Mouse (Mus musculus): Measurements from ENCODE around the gene Apom.

The Apom gene

GRCm38 (mm10) chr17:35101161-35101560 is 30.7 kb downstream of the Apom start:
- peak; percentile 45 to 56 for DNase-seq (ENCODE audit: inconsistent age in 2 of 2, low spot score in 1 of 2)

GRCm38 (mm10) chr17:35100196-35100765 is 31.6 kb downstream of the Apom start:
- no peak for DNase-seq (ENCODE audit: inconsistent age in 2 of 2, low spot score in 1 of 2)

DNA sequence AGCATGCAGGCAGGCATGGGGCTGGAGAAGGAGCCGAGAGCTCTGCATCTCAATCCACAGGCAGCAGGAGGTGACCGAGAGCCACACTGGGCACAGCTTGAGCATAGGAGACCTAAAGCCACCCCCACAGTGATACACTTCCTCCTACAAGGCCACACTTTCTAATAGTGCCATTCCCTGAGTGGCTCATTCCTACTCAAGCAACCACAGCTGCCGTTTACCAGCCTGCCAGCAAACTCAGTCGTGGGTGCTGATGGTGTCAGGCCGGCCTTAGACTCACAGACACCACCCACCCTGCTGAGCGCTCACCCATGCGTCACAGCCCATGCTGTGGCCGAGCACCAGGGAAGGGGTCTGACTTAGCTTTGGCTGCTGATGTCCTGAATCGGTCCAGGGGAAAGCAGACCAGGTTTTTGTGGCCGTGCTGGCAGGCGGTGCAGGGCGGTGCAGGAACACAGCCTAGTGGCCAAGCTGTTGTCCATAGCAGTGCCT is 34.6 kb downstream of the Apom start:
- DNase-seq (ENCODE audit: inconsistent age in 2 of 2, low spot score in 1 of 2): no peak

GRCm38 (mm10) chr17:35096597-35096996 is 35.3 kb downstream of the Apom start:
- DNase-seq (ENCODE audit: inconsistent age in 2 of 2, low spot score in 1 of 2): no peak

DNA sequence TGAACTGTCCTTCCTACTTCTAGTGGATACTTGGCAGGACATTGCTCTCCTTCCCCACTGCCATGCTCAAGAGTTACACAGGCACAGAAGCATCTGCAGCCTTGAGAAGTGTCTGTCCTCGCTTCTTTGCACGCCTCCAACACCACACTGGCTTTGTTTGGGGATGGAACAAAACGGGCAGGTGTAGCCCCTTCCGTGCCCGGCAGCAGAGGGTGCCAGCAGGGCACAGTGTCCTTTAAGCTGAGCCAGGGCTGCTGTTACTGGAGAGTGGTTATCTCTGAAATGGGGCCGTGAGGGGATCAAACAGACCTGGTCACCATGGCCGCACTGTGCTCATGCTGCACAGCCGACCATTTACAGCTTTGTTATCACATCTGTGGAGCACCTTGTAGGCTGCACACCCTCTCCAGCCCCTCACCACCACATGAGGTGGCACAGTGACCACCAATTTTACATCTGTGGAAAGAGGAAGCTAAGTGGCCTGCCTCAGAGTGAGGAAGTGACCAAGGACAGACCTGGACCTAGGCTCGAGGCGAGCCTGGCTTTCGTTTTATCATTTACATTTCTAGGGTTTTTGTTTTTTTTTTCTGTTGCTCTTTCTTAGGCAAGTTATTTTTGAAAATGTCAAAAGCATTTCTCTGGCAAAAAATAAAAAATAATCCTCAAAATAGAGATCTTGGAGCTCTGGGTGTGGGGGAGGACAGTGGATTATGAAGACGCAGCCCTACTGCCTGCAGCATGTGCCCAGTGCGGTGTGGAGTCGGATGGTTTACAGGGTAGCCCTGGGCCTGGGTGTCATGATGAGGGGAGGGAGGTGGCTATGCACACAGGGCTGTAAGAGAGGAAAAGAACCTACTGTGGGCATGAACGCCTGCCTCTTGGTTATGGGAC is 37.1 kb downstream of the Apom start:
- DNase-seq (ENCODE audit: inconsistent age in 2 of 2, low spot score in 1 of 2): no peak

GRCm38 (mm10) chr17:35092403-35093198 is 39.2 kb downstream of the Apom start:
- no peak for DNase-seq (ENCODE audit: inconsistent age in 2 of 2, low spot score in 1 of 2)

DNA sequence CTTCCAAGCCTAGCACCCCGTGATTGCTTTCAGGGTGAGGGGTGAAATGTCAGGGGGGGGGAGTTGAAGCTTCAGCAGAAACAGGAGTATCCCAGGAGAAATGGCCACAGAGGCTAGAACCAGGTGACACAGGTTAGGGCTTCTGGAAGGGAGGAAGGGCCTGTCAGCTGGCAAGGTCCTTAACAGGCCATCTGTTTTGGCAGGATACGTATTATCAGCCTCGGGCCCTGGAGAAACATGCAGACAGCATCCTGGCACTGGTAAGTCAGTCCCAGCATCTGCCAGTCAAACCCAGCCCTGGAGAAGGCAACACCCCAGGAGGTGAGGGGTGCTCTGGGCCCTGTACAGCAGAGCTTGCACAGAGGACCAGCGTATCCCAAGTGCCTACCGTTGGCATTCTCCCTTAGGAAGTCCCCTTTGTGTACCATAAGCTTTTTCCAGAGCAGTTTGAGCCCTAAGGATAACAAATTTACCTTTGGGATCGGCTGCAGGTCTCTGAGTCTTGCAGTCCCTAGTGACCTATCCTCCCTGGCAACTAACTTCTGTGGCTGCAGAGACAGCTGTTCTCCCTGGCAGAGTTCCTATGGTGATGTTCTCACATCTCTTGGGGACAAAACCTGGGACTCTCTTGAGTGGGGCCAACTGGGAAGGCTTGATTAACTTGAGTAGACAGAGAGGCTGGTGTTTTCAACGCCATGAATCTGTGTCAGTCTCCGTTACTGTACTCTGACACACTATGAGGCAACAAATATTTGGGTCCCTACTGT is 41.5 kb downstream of the Apom start:
- DNase-seq (ENCODE audit: inconsistent age in 2 of 2, low spot score in 1 of 2): peak; percentile 45 to 69

- peak; percentile 95 to 98 for DNase-seq (ENCODE audit: inconsistent age in 2 of 2, low spot score in 1 of 2)
Measured at GRCm38 (mm10) chr17:35088825-35089644, 42.8 kb downstream of the Apom start, which contains the start of gene Abhd16a. TSS of gene Abhd16a (plus strand) at chr17:35089263.

GRCm38 (mm10) chr17:35088151-35088550 is 43.7 kb downstream of the Apom start:
- no peak for DNase-seq (ENCODE audit: inconsistent age in 2 of 2, low spot score in 1 of 2)

GRCm38 (mm10) chr17:35085208-35085865 is 46.5 kb downstream of the Apom start, which contains the start of gene Ly6g6f:
TSS of gene Ly6g6f (minus strand) at chr17:35085610.
- no peak for DNase-seq (ENCODE audit: inconsistent age in 2 of 2, low spot score in 1 of 2)

- no peak for DNase-seq (ENCODE audit: inconsistent age in 2 of 2, low spot score in 1 of 2)
Measured at GRCm38 (mm10) chr17:35083929-35084497, 47.8 kb downstream of the Apom start.

- DNase-seq (ENCODE audit: inconsistent age in 2 of 2, low spot score in 1 of 2): no peak
Measured at GRCm38 (mm10) chr17:35082841-35083576, 48.8 kb downstream of the Apom start.

GRCm38 (mm10) chr17:35080710-35081109 is 51.1 kb downstream of the Apom start:
- no peak for DNase-seq (ENCODE audit: inconsistent age in 2 of 2, low spot score in 1 of 2)

GRCm38 (mm10) chr17:35080248-35080647 is 51.6 kb downstream of the Apom start:
- DNase-seq (ENCODE audit: inconsistent age in 2 of 2, low spot score in 1 of 2): no peak

DNA sequence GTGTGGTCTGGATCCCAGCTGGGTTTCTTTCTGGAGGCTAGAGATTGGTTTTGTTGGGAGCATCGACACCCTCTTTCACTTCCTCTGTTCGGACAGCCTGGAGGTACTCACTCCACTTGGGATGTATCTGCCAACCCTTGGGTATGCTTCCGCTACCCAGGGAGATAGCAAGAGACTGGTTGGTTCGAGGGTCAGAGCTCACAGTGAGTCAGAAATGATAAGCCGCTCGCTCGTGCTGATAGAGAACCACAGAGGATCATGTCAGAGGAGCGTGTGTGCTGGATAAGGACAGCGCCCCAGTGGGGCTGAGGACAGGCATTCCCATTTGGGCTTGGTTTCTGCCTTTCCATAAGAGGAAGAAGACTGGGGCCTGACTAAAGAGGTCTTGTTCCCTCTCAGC is 52.1 kb downstream of the Apom start:
- no peak for DNase-seq (ENCODE audit: inconsistent age in 2 of 2, low spot score in 1 of 2)
